Mouse (Mus musculus): ENCODE measurements around the gene Vamp2. TPM values are rescaled to one million over a fixed set of nuclear protein-coding genes. Genes with fewer than 3 reads are reported as not detected.
A peak's percentile ranks its signal among the peaks of the same experiment; 100 is the strongest.

The Vamp2 gene
- polyA plus RNA-seq, 1 experiment from 2014 or later = 50.3 TPM

GRCm38 (mm10) chr11:69086390-69086789 is 1.9 kb upstream of the Vamp2 start:
- 56% methylated on average over 6 of the region's 6 CpGs for WGBS

DNA sequence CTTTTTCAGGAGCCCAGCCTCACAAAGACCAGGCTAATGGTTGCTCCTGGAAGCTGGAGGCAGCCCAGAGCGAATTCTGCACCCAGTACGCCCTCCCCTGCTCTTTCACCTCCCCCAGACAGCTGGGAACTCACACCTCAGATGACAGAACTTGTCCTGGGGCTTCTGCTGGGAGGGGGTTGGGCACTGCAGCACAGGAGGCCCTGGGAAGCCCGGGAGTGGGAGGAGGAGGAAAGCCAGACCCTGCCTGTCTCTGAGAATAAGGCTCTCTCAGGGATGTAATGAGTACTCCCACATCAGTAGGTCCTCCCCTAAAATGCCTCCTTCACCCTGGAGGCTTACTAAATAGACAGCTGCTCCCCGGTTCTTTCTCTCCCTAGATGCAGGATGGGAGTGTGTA is 1.2 kb upstream of the Vamp2 start:
- WGBS = 42% methylated on average over 4 of the region's 4 CpGs
- Histone ChIP-seq H3K27ac (ENCODE audit: low read depth, low read length) (no peak overlapping the region), H3K36me3 (ENCODE audit: control insufficient read depth, insufficient read depth) (peaks cover 19% of the 10 kb centered on the region; the same call in 1 of the 2 replicates), H3K9ac (ENCODE audit: low read depth, low read length) (no peak overlapping the region), H3K4me2 (replicated peaks; ENCODE audit: low read depth) (no peak overlapping the region), H3K27me3 (replicated peaks; ENCODE audit: control insufficient read depth, insufficient read depth, low read length) (no peaks in the 10 kb centered on the region), H3K4me1 (replicated peaks; ENCODE audit: control insufficient read depth, insufficient read depth, low read length) (peaks cover 8% of the 10 kb centered on the region; the same call in 1 of the 2 replicates), H3K4me3 (ENCODE audit: low read depth, low read length) (no peak overlapping the region), H3K9me3 (ENCODE audit: control insufficient read depth) (no peaks in the 10 kb centered on the region)
- no peak for ATAC-seq
- no peak for TF ChIP-seq CTCF (IDR thresholded peaks at IDR 0.05; ENCODE audit: low read depth)

More at GRCm38 (mm10) chr11:69086390-69086789, 1.9 kb upstream of the Vamp2 start:
- Histone ChIP-seq H3K9me3 (ENCODE audit: control insufficient read depth) (no peaks in the 10 kb centered on the region), H3K27ac (ENCODE audit: low read depth, low read length) (no peak overlapping the region), H3K9ac (ENCODE audit: low read depth, low read length) (no peak overlapping the region), H3K36me3 (ENCODE audit: control insufficient read depth, insufficient read depth) (peaks cover 18% of the 10 kb centered on the region; the same call in 1 of the 2 replicates), H3K4me2 (replicated peaks; ENCODE audit: low read depth) (no peak overlapping the region), H3K4me1 (replicated peaks; ENCODE audit: control insufficient read depth, insufficient read depth, low read length) (peaks cover 8% of the 10 kb centered on the region; the same call in 1 of the 2 replicates), H3K27me3 (replicated peaks; ENCODE audit: control insufficient read depth, insufficient read depth, low read length) (no peaks in the 10 kb centered on the region), H3K4me3 (ENCODE audit: low read depth, low read length) (no peak overlapping the region)
- ATAC-seq = no peak
- no peak for TF ChIP-seq CTCF (IDR thresholded peaks at IDR 0.05; ENCODE audit: low read depth)

DNA sequence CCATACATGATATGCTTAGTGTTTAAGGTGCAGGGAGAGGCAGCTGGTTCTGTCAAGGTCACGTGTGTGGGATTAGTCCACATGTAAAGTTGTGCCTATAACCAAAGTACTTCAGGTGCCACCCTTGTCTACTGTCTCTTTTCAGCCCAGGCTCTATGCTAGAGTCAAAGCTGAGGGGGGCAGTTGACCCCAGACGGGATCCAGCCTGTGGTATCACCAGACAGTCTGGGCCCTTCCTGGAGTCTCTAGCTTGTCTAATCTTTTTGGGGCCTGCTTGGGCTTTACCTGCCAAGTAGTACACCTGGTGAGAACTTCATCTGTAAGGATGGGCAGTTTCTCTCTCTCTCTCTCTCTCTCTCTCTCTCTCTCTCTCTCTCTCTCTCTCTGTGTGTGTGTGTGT is 693 bp upstream of the Vamp2 start:
- H3K4me2 ChIP-seq (replicated peaks; ENCODE audit: low read depth) = peak overlapping the region; percentile 82
- H3K36me3 ChIP-seq (ENCODE audit: control insufficient read depth, insufficient read depth) = peaks cover 19% of the 10 kb centered on the region; the same call in 1 of the 2 replicates
- no peak for ATAC-seq
- 69% methylated on average over 2 of the region's 2 CpGs for WGBS
- H3K9me3 ChIP-seq (ENCODE audit: control insufficient read depth) = no peaks in the 10 kb centered on the region
- H3K9ac ChIP-seq (ENCODE audit: low read depth, low read length) = no peak overlapping the region
- no peak overlapping the region for H3K27ac ChIP-seq (ENCODE audit: low read depth, low read length)
- H3K27me3 ChIP-seq (replicated peaks; ENCODE audit: control insufficient read depth, insufficient read depth, low read length) = no peaks in the 10 kb centered on the region
- peaks cover 8% of the 10 kb centered on the region; the same call in 1 of the 2 replicates for H3K4me1 ChIP-seq (replicated peaks; ENCODE audit: control insufficient read depth, insufficient read depth, low read length)
- no peak for TF ChIP-seq CTCF (IDR thresholded peaks at IDR 0.05; ENCODE audit: low read depth)
- H3K4me3 ChIP-seq (ENCODE audit: low read depth, low read length) = no peak overlapping the region

DNA sequence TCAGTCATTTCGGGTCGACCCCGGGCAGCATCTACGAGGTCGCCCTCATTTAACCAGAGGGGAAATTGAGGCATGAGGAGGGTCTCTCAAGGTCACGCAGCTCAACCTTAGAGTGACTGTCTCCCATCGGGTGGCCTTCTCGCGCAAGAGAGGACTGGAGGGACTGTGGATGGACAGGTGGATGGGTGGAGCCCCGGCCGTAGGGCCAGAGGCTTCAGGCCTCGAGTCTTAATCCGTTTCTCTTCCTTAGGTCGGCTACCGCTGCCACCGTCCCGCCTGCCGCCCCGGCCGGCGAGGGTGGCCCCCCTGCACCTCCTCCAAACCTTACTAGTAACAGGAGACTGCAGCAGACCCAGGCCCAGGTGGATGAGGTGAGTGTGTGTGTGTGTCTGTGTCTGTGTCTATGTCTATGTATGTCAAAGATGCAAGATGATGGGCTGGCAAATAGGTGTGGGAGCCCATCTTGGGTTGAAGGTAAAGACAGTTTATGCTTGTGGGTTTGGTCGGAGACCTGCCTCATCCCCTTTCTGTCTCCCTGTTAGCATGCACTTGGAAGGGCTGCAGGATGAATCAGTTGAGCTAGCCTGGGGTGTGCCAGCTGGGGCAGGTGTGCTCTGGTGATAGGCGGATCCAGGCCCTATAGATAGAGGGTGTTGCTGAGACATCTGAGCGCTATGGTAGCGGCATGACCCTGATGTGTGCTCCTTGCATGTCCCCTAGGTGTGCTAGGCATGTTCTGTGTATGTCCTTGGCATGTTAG is 746 bp downstream of the Vamp2 start:
- WGBS = 5% methylated on average over 25 of the region's 25 CpGs
- H3K9me3 ChIP-seq (ENCODE audit: control insufficient read depth) = no peaks in the 10 kb centered on the region
- peaks cover 8% of the 10 kb centered on the region; the same call in 1 of the 2 replicates for H3K4me1 ChIP-seq (replicated peaks; ENCODE audit: control insufficient read depth, insufficient read depth, low read length)
- H3K4me2 ChIP-seq (replicated peaks; ENCODE audit: low read depth) = peak overlapping the region; percentile 82
- peak overlapping the region; percentile 100 for H3K4me3 ChIP-seq (ENCODE audit: low read depth, low read length)
- H3K9ac ChIP-seq (ENCODE audit: low read depth, low read length) = peak overlapping the region; percentile 99
- H3K27me3 ChIP-seq (replicated peaks; ENCODE audit: control insufficient read depth, insufficient read depth, low read length) = no peaks in the 10 kb centered on the region
- no peak for TF ChIP-seq CTCF (IDR thresholded peaks at IDR 0.05; ENCODE audit: low read depth)
- peak overlapping the region; percentile 96 for H3K27ac ChIP-seq (ENCODE audit: low read depth, low read length)
- 0 out of 2 replicates have a peak, but pooled peaks have one; percentile 6 for ATAC-seq
- H3K36me3 ChIP-seq (ENCODE audit: control insufficient read depth, insufficient read depth) = peaks cover 19% of the 10 kb centered on the region; the same call in 1 of the 2 replicates

DNA sequence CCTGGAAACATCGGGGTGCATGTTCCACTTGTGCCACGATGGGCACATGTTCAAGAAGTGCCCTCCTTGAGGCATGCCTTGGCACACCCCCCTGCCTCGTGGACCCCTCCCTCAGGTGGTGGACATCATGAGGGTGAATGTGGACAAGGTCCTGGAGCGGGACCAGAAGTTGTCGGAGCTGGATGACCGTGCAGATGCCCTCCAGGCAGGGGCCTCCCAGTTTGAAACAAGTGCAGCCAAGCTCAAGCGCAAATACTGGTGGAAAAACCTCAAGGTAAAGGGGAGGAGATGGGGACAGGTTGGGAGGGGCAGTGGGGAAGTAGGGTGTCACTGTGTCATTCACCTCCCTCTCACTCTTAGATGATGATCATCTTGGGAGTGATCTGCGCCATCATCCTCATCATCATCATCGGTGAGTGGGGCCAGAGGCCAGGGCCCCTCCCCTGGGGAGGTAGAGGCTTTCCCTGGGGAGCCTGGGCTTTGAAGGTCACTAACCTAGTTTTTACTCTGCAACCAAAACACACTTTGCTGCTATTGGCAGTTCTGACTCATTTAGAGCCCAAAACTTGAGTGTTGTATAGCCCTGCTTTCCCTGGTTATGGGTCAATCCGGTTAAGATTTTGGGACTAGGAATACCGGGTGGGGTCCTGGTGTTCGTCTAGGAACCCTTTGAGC is 1.5 kb downstream of the Vamp2 start:
- 79% methylated on average over 12 of the region's 12 CpGs for WGBS
- no peak for ATAC-seq
- Histone ChIP-seq H3K27ac (ENCODE audit: low read depth, low read length) (no peak overlapping the region), H3K36me3 (ENCODE audit: control insufficient read depth, insufficient read depth) (peaks cover 19% of the 10 kb centered on the region; the same call in 1 of the 2 replicates), H3K4me3 (ENCODE audit: low read depth, low read length) (peak overlapping the region; percentile 100), H3K4me1 (replicated peaks; ENCODE audit: control insufficient read depth, insufficient read depth, low read length) (peaks cover 10% of the 10 kb centered on the region; the same call in 1 of the 2 replicates), H3K27me3 (replicated peaks; ENCODE audit: control insufficient read depth, insufficient read depth, low read length) (no peaks in the 10 kb centered on the region), H3K9ac (ENCODE audit: low read depth, low read length) (peak overlapping the region; percentile 99), H3K4me2 (replicated peaks; ENCODE audit: low read depth) (peak overlapping the region; percentile 82), H3K9me3 (ENCODE audit: control insufficient read depth) (no peaks in the 10 kb centered on the region)
- no peak for TF ChIP-seq CTCF (IDR thresholded peaks at IDR 0.05; ENCODE audit: low read depth)

DNA sequence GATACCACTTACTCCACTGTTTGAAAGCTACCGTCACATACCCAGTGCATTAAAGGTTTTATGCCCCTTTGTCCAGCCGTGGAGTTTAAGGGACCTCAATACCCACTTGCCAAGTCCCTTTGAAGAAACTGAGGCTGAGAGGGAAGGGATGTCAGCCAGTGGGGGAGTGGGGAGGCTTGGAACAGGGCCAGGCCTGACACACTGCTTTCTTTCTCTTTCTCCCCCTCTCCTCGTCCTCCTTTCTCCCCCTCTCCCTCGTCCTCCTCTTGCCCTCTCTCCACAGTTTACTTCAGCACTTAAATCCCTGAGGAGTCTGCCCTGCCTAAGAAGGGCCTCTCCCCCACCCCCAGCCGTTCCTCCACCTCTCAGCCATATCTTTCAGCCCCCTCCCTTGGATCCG is 2.1 kb downstream of the Vamp2 start:
- H3K27ac ChIP-seq (ENCODE audit: low read depth, low read length) = no peak overlapping the region
- H3K9ac ChIP-seq (ENCODE audit: low read depth, low read length) = no peak overlapping the region
- TF ChIP-seq CTCF (IDR thresholded peaks at IDR 0.05; ENCODE audit: low read depth) = no peak
- peaks cover 19% of the 10 kb centered on the region; the same call in 1 of the 2 replicates for H3K36me3 ChIP-seq (ENCODE audit: control insufficient read depth, insufficient read depth)
- H3K4me3 ChIP-seq (ENCODE audit: low read depth, low read length) = no peak overlapping the region
- no peak for ATAC-seq
- H3K27me3 ChIP-seq (replicated peaks; ENCODE audit: control insufficient read depth, insufficient read depth, low read length) = no peaks in the 10 kb centered on the region
- no peaks in the 10 kb centered on the region for H3K9me3 ChIP-seq (ENCODE audit: control insufficient read depth)
- H3K4me1 ChIP-seq (replicated peaks; ENCODE audit: control insufficient read depth, insufficient read depth, low read length) = peaks cover 10% of the 10 kb centered on the region; the same call in 1 of the 2 replicates
- 63% methylated on average over 6 of the region's 6 CpGs for WGBS
- no peak overlapping the region for H3K4me2 ChIP-seq (replicated peaks; ENCODE audit: low read depth)

Measured in intestine, postnatal 0 days (tissue).